Mouse (Mus musculus) heart, adult 2 months (tissue): Measurements from ENCODE around the gene Mas1. TPM values are rescaled to one million over a fixed set of nuclear protein-coding genes. Genes with fewer than 3 reads are reported as not detected.

ENCODE experiments used
- DNase-seq, 2 experiments: peaks; one replicate each; pipeline ENCODE4 v3.0.0; 2021
- H3K27ac ChIP-seq: fragments of 200-600 bp; 2 replicates; pipeline ENCODE4 v1.8.1; 2022
- H3K27me3 ChIP-seq: fragments of 200-500 bp; 2 replicates; pipeline ENCODE4 v1.6.1; 2012; ENCODE audit warnings: mild to moderate bottlenecking, low read length, inconsistent platforms, mixed read lengths; ENCODE audit not compliant: control insufficient read depth, insufficient read depth
- H3K36me3 ChIP-seq: fragments of 200-500 bp; 2 replicates; pipeline ENCODE4 v1.6.1; 2012; ENCODE audit warnings: low read length, inconsistent platforms; ENCODE audit not compliant: control insufficient read depth, insufficient read depth
- H3K4me1 ChIP-seq: fragments of 200-500 bp; 2 replicates; pipeline ENCODE4 v1.6.1; 2011; ENCODE audit warnings: low read length; ENCODE audit not compliant: control insufficient read depth, insufficient read depth
- H3K4me3 ChIP-seq: fragments of 200-600 bp; 2 replicates; pipeline ENCODE4 v1.8.1; 2022
- H3K79me2 ChIP-seq: fragments of 200-500 bp; replicated peaks from 2 replicates; pipeline ENCODE4 v1.6.1; 2012; ENCODE audit warnings: mild to moderate bottlenecking, inconsistent platforms, low read length, moderate library complexity, mixed read lengths; ENCODE audit not compliant: control insufficient read depth, insufficient read depth
- H3K9ac ChIP-seq: fragments of 200-500 bp; 2 replicates; pipeline ENCODE4 v1.6.1; 2012; ENCODE audit warnings: low read depth, mild to moderate bottlenecking, control low read depth, inconsistent platforms, low read length, mixed read lengths
- CTCF ChIP-seq: fragments of 200-600 bp; IDR thresholded peaks from 2 replicates; pipeline ENCODE4 v1.8.1; 2022; ENCODE audit warnings: antibody characterized with exemption, mild to moderate bottlenecking, moderate library complexity
- EP300 ChIP-seq: fragments of 200-500 bp; IDR thresholded peaks from 2 replicates; pipeline ENCODE4 v1.6.1; 2011; ENCODE audit warnings: low read depth, low read length, control low read depth; ENCODE audit not compliant: insufficient read depth
- POLR2A ChIP-seq: fragments of 200-500 bp; IDR thresholded peaks from 2 replicates; pipeline ENCODE4 v1.6.1; 2011; ENCODE audit warnings: mild to moderate bottlenecking, low read depth, low read length, control low read depth; ENCODE audit not compliant: insufficient read depth
- WGBS: fragments of 180-500 bp; shearing (Covaris S2); methylation state at CpG from one replicate; pipeline ENCODE4 v1.1.7; 2018; 5-methylcytosine and 5-hydroxymethylcytosine counted together
- intact Hi-C: fragments of 180-260 bp; cut with DNase I; formaldehyde crosslinking; loops from one replicate; pipeline ENCODE4 v1.15.1; 2025
- microRNA-seq, 2 experiments: library from miRNA; unstranded; fragments of <30 nt; microRNA quantifications; one replicate each; pipeline ENCODE4 v1.2.0; 2021
- polyA plus RNA-seq: library from polyadenylated mRNA; depleted of rRNA; stranded (reverse); fragments of >200 nt; gene quantifications from 2 replicates; pipeline ENCODE4 v1.2.3, GENCODE M21; 2012; rRNA removed
- total RNA-seq, 2 experiments: library from RNA; stranded (reverse); gene quantifications; 2 replicates each; pipeline ENCODE4 v1.2.3; 2021

Gene Mas1
- total and polyA plus RNA-seq, 3 experiments, result 0.68 to 1.6 (median 1.0) TPM

GRCm38 (mm10) chr17:12792422-12793206 lies 75.3 kb downstream of the Mas1 start:
- Histone ChIP-seq H3K79me2 (no peaks in the 10 kb centered on the region), H3K9ac (no peak overlapping the region), H3K27ac (peak overlapping the region; percentile 85), H3K27me3 (no peaks in the 10 kb centered on the region), H3K4me3 (no peak overlapping the region), H3K4me1 (peaks cover 34% of the 10 kb centered on the region), H3K36me3 (peaks cover 23% of the 10 kb centered on the region)
- WGBS, result 22% methylated on average over 11 of the region's 11 CpGs
- TF ChIP-seq EP300 (peak; percentile 94), CTCF (no peak), POLR2A (no peak)
- intact Hi-C loops, result no loop called here
- DNase-seq, result peak; percentile 81 to 88

GRCm38 (mm10) chr17:12791420-12791819 lies 76.5 kb downstream of the Mas1 start:
- no peak overlapping the region for H3K4me3 ChIP-seq
- no peak overlapping the region for H3K9ac ChIP-seq
- DNase-seq, result peak; percentile 52 to 69
- intact Hi-C loops, result loop anchor here (2.0 kb wide), 2 partner anchors 31 to 51 kb away; no protein-coding TSS in a partner anchor
- 18% methylated on average over 4 of the region's 4 CpGs for WGBS
- H3K36me3 ChIP-seq, result peaks cover 23% of the 10 kb centered on the region
- peak overlapping the region; percentile 85 for H3K27ac ChIP-seq
- H3K4me1 ChIP-seq, result peaks cover 35% of the 10 kb centered on the region
- TF ChIP-seq EP300 (peak; percentile 64; the same call in 1 of the 2 replicates), POLR2A (no peak)
- no peaks in the 10 kb centered on the region for H3K79me2 ChIP-seq
- H3K27me3 ChIP-seq, result no peaks in the 10 kb centered on the region

DNA sequence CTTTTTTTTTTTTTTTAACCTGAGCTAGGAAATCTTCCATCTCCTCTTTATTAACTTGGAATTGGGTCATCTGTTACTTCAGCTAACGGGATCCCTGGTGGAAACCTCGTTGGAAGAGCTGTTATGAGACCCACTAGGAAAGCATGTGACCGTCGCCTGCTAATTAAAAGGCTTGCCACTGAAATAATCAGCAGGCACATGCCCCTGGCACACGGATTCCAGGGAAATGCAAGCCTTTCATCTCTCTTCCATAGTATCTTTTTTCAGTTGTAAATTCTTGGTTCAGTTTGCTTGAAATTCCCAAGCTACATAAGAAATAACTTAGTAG lies 76.9 kb downstream of the Mas1 start:
- Histone ChIP-seq H3K27ac (peak overlapping the region; percentile 85), H3K27me3 (no peaks in the 10 kb centered on the region), H3K4me1 (peaks cover 35% of the 10 kb centered on the region), H3K36me3 (peaks cover 23% of the 10 kb centered on the region), H3K79me2 (no peaks in the 10 kb centered on the region), H3K4me3 (no peak overlapping the region), H3K9ac (no peak overlapping the region)
- intact Hi-C loops, result loop anchor here (2.0 kb wide), 2 partner anchors 30 to 50 kb away; no protein-coding TSS in a partner anchor
- no peak for TF ChIP-seq POLR2A
- TF ChIP-seq CTCF, result no peak
- no peak for TF ChIP-seq EP300
- 26% methylated on average over 5 of the region's 5 CpGs for WGBS
- no peak for DNase-seq

Small RNA genes lying within 50 kb of the gene (microRNA-seq; reads per million reads assigned to microRNA genes)
- 0 reads per million in 2 experiments for gene Gm24085

Other genes starting within 250 kb of the Mas1 start
- 10 to 100 TPM in 1 of 2 experiments, 1 to 10 TPM in 1; 7.9 to 10.8 TPM for gene Slc22a1, start 192.3 kb downstream of the Mas1 start, total RNA-seq
- gene Slc22a1, start 192.3 kb downstream of the Mas1 start, polyA plus RNA-seq, result 2.7 and 9.0 TPM in 2 replicates
- 100 to 1,000 TPM in 1 of 2 experiments, 10 to 100 TPM in 1; 98.9 to 116 TPM for gene Igf2r, start 98.5 kb downstream of the Mas1 start, total RNA-seq
- gene Igf2r, start 98.5 kb downstream of the Mas1 start, polyA plus RNA-seq, result 34.0 and 53.7 TPM in 2 replicates
- gene Mrgprh, start 7.9 kb upstream of the Mas1 start, total RNA-seq, result 1 to 10 TPM; 5.6 to 5.7 TPM
- 9.2 and 17.1 TPM in 2 replicates for gene Mrgprh, start 7.9 kb upstream of the Mas1 start, polyA plus RNA-seq
- under 1 TPM; 0.42 to 0.93 TPM for gene Pnldc1, start 42.1 kb upstream of the Mas1 start, total RNA-seq
- gene Pnldc1, start 42.1 kb upstream of the Mas1 start, polyA plus RNA-seq, result 1.6 and 1.9 TPM in 2 replicates
- 100 to 1,000 TPM; 176 to 196 TPM for gene Tcp1, start 47.6 kb upstream of the Mas1 start, total RNA-seq
- 68.6 and 134 TPM in 2 replicates for gene Tcp1, start 47.6 kb upstream of the Mas1 start, polyA plus RNA-seq
- 100 to 1,000 TPM; 151 to 160 TPM for gene Mrpl18, start 48.2 kb upstream of the Mas1 start, total RNA-seq
- gene Mrpl18, start 48.2 kb upstream of the Mas1 start, polyA plus RNA-seq, result 65.1 and 78.1 TPM in 2 replicates
- gene Acat3, start 72.5 kb upstream of the Mas1 start, total RNA-seq, result not detected
- 0.32 and 0.33 TPM in 2 replicates for gene Acat3, start 72.5 kb upstream of the Mas1 start, polyA plus RNA-seq
- 1 to 10 TPM; 5.7 to 6.9 TPM for gene Acat2, start 92.6 kb upstream of the Mas1 start, total RNA-seq
- 6.5 and 6.6 TPM in 2 replicates for gene Acat2, start 92.6 kb upstream of the Mas1 start, polyA plus RNA-seq
- gene Wtap, start 126.0 kb upstream of the Mas1 start, total RNA-seq, result 10 to 100 TPM; 30.7 to 34.0 TPM
- gene Wtap, start 126.0 kb upstream of the Mas1 start, polyA plus RNA-seq, result 12.3 and 24.2 TPM in 2 replicates
- gene Sod2, start 138.7 kb upstream of the Mas1 start, total RNA-seq, result 1,000 to 10,000 TPM in 1 of 2 experiments, 100 to 1,000 TPM in 1; 961 to 1,111 TPM
- gene Sod2, start 138.7 kb upstream of the Mas1 start, polyA plus RNA-seq, result 895 and 1,105 TPM in 2 replicates
- under 1 TPM in 1 of 2 experiments, not detected in 1; 0.32 TPM for gene Gpr31b, start 184.2 kb upstream of the Mas1 start, total RNA-seq
- gene Gpr31b, start 184.2 kb upstream of the Mas1 start, polyA plus RNA-seq, result 0.31 TPM in 1 of 2 replicates, not detected in the other
- not detected for gene Tcp10b, start 193.0 kb upstream of the Mas1 start, total RNA-seq
- 0.06 and 0.09 TPM in 2 replicates for gene Tcp10b, start 193.0 kb upstream of the Mas1 start, polyA plus RNA-seq